Mouse (Mus musculus): Measurements from ENCODE around the gene Pde11a. TPM values are rescaled to one million over a fixed set of nuclear protein-coding genes. Genes with fewer than 3 reads are reported as not detected.

The Pde11a gene
- total RNA-seq, 2 experiments from 2014 or later: 4.6 to 5.5 TPM

GRCm38 (mm10) chr2:76060207-76060606, 278.4 kb downstream of the Pde11a start:
- intact Hi-C loops (cut with DNase I): no loop called here
- no peak for DNase-seq (ENCODE audit: extremely low spot score in 1 of 2, low spot score in 2 of 2)
- Histone ChIP-seq H3K27ac (no peak overlapping the region), H3K4me3 (no peak overlapping the region)
- TF ChIP-seq CTCF (IDR thresholded peaks at IDR 0.05): no peak

DNA sequence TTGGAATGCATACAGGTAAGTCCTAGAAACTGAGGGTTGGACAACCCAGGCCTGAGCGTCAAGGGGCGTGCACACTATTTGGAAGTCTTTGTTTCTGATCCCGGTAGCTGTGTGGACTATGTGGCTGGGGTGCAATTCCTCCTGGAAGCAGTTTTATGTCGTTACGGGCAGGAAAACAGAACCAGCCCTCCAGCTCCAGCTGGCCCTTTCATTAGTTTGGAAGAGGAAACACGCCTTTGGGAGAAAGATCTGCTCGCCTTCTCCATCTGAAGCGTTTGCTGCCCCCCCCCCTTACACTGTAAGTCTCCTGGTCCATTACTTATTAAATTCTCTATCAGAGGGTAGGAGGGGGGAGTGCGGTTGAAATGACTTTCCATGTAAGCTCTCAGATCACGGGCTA, 279.0 kb downstream of the Pde11a start:
- TF ChIP-seq CTCF (IDR thresholded peaks at IDR 0.05): no peak
- intact Hi-C loops (cut with DNase I): loop anchor here (5.0 kb wide), 1 partner anchor 57 kb away; no protein-coding TSS in a partner anchor
- DNase-seq (ENCODE audit: extremely low spot score in 1 of 2, low spot score in 2 of 2): no peak
- H3K4me3 ChIP-seq: no peak overlapping the region
- no peak overlapping the region for H3K27ac ChIP-seq

DNA sequence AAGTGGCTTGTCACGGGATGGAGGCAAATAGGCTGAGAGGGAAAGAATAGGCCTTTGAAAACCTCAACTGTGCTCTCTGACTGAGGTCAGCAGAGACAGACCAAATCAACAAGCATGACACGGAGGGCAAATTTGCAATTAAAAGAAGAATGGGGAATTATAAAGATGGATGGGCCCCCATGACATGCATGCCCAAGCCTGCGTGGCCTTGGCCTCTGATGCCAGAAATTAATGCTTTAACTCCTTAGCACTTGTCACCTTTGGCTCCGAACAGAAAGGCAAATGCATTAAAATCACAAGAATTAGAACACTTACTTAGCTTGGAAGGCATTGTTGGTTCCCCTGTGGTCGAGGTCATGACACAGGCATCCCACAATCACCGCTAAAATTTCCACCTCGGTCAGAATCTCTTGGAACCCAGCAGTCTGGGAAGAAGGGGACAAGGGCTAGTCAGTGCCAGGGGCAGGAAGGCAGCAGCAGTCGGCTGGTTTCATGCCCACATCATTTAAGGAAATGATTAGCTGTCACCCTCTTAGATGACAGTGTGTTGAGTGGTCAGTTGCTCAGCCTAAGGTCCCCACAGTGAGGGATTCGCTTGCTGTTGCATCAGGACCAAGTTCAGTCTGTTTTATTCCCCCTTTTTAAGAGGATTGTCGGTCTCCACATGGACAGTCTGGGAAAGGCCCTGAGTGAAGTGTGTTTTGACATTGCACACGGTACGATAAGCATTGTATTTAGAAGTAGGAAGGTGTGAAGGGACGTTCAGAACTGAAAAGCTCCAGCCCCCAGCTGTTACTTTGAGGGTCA, 279.7 kb downstream of the Pde11a start:
- Histone ChIP-seq H3K4me3 (no peak overlapping the region), H3K27ac (no peak overlapping the region)
- no peak for TF ChIP-seq CTCF (IDR thresholded peaks at IDR 0.05)
- intact Hi-C loops (cut with DNase I): loop anchor here (5.0 kb wide), 1 partner anchor 57 kb away; no protein-coding TSS in a partner anchor
- DNase-seq (ENCODE audit: extremely low spot score in 1 of 2, low spot score in 2 of 2): no peak

DNA sequence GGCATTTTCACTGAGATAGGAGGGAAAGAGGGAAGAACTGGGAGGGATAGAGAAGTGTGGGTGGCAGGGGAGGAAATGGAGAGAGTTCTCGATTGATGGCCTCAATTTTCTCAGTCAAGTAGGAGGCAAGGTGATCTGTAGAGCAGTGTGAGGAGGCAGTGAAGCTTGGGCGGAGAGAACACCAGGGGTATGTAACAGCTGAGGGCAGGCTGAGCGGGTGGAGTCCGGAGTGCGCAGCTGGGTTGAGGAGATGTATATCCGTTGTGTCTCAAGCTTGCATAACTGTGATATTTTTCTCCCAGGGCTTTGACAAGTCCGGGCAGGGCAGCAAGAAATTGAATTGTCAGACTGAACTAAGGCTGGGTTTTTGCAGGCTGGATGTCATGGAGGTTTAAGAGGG, 281.0 kb downstream of the Pde11a start:
- Histone ChIP-seq H3K27ac (peak overlapping the region; percentile 32; the same call in 1 of the 2 replicates), H3K4me3 (no peak overlapping the region)
- TF ChIP-seq CTCF (IDR thresholded peaks at IDR 0.05): no peak
- DNase-seq (ENCODE audit: extremely low spot score in 1 of 2, low spot score in 2 of 2): no peak
- intact Hi-C loops (cut with DNase I): loop anchor here (5.0 kb wide), 1 partner anchor 55 kb away; no protein-coding TSS in a partner anchor

DNA sequence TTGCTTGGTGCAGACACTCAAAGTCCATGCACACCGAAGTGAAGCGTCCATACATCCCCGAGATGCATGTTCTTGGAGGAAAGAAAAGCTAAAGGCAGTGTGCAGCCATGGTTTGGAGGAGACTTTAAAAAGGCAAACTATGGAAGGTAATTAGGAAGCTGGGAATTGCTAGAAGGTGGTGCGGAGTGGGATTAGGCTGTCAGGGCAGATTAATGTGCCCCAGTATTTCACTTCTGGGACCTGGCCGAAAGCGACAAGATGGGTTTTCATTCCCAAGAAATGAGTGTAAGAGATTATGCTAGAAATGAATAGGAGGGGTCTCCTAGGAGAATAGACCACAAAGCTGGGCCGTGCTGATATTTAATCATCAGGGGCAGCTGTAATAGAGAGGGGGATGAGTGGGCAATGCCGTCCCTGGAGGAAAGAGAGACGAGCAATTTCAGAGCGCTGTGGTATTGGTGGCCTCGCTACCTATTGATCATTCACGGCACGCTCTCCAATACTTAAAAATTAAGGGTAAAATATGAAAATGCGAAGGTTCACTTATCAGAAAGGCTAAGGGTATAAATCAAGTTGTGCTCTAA, 284.7 kb downstream of the Pde11a start:
- no peak overlapping the region for H3K27ac ChIP-seq
- no peak for TF ChIP-seq CTCF (IDR thresholded peaks at IDR 0.05)
- intact Hi-C loops (cut with DNase I): no loop called here
- DNase-seq (ENCODE audit: extremely low spot score in 1 of 2, low spot score in 2 of 2): no peak
- no peak overlapping the region for H3K4me3 ChIP-seq

DNA sequence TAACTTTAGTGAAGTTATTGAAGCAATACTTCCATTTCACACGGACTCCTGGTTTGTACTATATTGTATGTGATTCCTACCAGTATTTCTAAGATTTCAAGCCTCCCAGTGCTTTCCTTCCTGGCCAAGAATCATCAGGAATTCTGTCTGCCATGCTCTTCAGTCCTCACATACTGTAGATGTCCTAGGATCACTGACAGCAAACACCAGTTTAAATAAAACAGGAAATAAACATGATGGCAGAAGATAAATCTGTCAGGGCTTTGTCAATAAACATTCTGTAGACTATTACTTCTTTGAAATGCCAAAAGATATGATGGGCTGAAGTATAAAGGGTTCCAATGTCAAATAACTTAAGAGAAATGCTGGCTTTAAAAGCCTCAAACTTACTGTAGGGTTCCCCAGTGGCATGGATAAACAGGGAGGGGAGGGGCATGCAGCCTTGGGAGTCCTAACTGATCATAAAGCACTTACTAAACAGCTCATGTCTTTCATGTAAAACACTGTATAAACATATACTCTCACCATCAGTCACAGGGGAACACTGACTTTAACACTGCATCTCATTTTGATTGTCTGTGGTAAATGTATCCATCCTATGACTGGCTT, 285.6 kb downstream of the Pde11a start:
- Histone ChIP-seq H3K4me3 (no peak overlapping the region), H3K27ac (no peak overlapping the region)
- no peak for DNase-seq (ENCODE audit: extremely low spot score in 1 of 2, low spot score in 2 of 2)
- intact Hi-C loops (cut with DNase I): no loop called here
- TF ChIP-seq CTCF (IDR thresholded peaks at IDR 0.05): no peak

DNA sequence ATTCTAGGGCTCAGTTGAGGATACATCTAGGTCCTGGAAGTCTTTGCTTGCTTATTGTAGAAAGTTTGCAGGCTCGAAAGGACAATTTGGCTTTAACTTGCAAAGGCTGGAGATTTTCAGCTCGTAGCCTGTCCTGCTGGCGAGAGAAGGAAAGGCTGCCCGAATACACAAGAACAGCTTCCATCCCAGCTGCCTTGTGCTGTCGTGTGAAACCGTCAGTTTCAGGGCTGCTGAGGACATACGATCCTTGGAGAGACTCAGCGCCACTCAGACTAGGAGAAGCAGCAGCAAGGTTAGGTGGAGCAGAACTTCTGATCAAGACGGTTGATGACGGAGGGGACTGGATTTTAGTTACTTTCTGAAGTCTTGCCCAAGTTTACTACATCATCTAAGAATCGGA, 287.2 kb downstream of the Pde11a start:
- no peak for DNase-seq (ENCODE audit: extremely low spot score in 1 of 2, low spot score in 2 of 2)
- intact Hi-C loops (cut with DNase I): no loop called here
- Histone ChIP-seq H3K27ac (no peak overlapping the region), H3K4me3 (no peak overlapping the region)
- TF ChIP-seq CTCF (IDR thresholded peaks at IDR 0.05): no peak

DNA sequence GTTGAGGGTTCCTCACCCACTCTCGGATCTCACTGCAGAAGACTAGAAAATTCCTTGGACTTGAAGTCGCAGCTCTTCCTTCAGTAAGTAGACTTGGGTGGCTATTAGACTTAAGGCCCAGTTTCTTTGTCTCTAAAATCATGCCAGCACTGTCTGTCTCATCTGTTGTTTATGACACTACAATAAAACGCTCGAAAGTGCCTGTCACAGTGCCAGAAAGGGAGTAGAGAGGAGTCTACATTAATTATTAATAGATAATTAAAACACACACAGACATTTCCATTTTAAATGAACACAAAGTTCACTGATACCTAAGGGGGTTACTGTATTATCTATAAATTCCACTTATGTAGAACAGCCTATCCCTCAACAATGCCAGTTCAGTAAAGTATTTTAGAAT, 287.7 kb downstream of the Pde11a start:
- intact Hi-C loops (cut with DNase I): no loop called here
- TF ChIP-seq CTCF (IDR thresholded peaks at IDR 0.05): no peak
- Histone ChIP-seq H3K4me3 (no peak overlapping the region), H3K27ac (no peak overlapping the region)
- DNase-seq (ENCODE audit: extremely low spot score in 1 of 2, low spot score in 2 of 2): no peak

GRCm38 (mm10) chr2:76050092-76050491, 288.5 kb downstream of the Pde11a start:
- no peak for DNase-seq (ENCODE audit: extremely low spot score in 1 of 2, low spot score in 2 of 2)
- intact Hi-C loops (cut with DNase I): no loop called here

GRCm38 (mm10) chr2:76049529-76049928, 289.0 kb downstream of the Pde11a start:
- no peak overlapping the region for H3K4me3 ChIP-seq
- TF ChIP-seq CTCF (IDR thresholded peaks at IDR 0.05): no peak

More at GRCm38 (mm10) chr2:76050092-76050491, 288.5 kb downstream of the Pde11a start:
- TF ChIP-seq CTCF (IDR thresholded peaks at IDR 0.05): no peak
- Histone ChIP-seq H3K27ac (no peak overlapping the region), H3K4me3 (no peak overlapping the region)

GRCm38 (mm10) chr2:76047740-76048139, 290.8 kb downstream of the Pde11a start:
- intact Hi-C loops (cut with DNase I): no loop called here
- DNase-seq (ENCODE audit: extremely low spot score in 1 of 2, low spot score in 2 of 2): no peak
- H3K4me3 ChIP-seq: no peak overlapping the region
- no peak for TF ChIP-seq CTCF (IDR thresholded peaks at IDR 0.05)
- H3K27ac ChIP-seq: no peak overlapping the region

More at GRCm38 (mm10) chr2:76049529-76049928, 289.0 kb downstream of the Pde11a start:
- DNase-seq (ENCODE audit: extremely low spot score in 1 of 2, low spot score in 2 of 2): no peak
- intact Hi-C loops (cut with DNase I): no loop called here
- no peak overlapping the region for H3K27ac ChIP-seq

DNA sequence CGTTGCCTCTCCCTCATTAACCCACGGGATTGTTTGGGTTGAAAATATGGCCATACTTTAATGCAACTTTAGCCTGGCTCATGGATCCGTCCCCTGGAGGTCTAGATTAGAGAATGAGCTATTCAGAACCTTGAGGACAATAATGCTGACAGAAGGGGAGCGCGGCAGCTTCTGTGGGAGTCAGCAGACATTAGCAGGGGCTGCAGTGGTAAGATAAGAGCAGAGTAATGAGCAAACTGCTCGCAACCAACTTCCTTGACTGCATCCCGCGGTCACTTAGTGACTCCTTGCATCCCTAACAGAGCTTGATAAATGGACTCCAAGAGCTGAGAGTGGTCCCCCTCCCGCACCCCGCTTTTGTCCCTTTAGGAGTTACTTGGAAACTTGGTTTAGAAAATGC, 296.4 kb downstream of the Pde11a start:
- no peak overlapping the region for H3K27ac ChIP-seq
- TF ChIP-seq CTCF (IDR thresholded peaks at IDR 0.05): no peak
- intact Hi-C loops (cut with DNase I): no loop called here
- no peak overlapping the region for H3K4me3 ChIP-seq
- DNase-seq (ENCODE audit: extremely low spot score in 1 of 2, low spot score in 2 of 2): no peak

Measured in left cerebral cortex, adult 2 months (tissue).